Comparison of ENCODE assay signal across 34 mouse cellular contexts in the genomic region with DNA sequence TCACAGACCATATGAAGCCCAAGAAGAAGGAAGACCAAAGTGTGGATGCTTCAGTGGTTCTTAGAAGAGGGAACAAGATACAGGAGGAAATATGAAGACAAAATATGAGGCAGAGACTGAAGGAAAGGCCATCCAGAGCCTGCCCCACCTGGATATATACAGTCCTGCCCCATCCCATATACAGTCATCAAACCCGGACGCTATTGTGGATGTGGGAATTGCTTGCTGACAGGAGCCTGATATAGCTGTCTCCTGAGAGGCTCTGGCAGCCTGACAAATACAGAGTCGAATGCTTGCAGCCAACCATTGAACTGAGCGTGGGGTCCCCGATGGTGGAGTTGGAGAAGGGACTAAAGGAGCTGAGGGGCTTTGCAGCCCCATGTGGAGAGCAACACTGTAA.
"Had no signal": no experiment of that assay in that cellular context is flagged by ENCODE, and none has a peak within 500 bp of the region (broad histone marks: within the 10 kb centered on the region; RNA-seq: fewer than 3 reads in every experiment).

No protein-coding gene starts in this region.

- ATAC-seq: hindbrain, embryonic 16.5 days; hindbrain, postnatal 0 days; inflammation-experienced regulatory T-cells, adult 6 months; intestine, embryonic 15.5 days; intestine, embryonic 16.5 days; intestine, postnatal 0 days had no signal

- H3K9ac ChIP-seq: heart, embryonic 12.5 days; heart, embryonic 13.5 days; hindbrain, embryonic 12.5 days; hindbrain, embryonic 13.5 days; hindbrain, embryonic 14.5 days; hindbrain, embryonic 15.5 days; intestine, embryonic 15.5 days; kidney, embryonic 15.5 days had no signal

- H3K4me3 ChIP-seq: heart, embryonic 10.5 days; heart, embryonic 12.5 days; heart, embryonic 13.5 days; hindbrain, embryonic 10.5 days; hindbrain, embryonic 12.5 days; hindbrain, embryonic 13.5 days; hindbrain, embryonic 15.5 days; intestine, embryonic 15.5 days; kidney, embryonic 15.5 days; layer of hippocampus, adult 2 months; left cerebral cortex, adult 2 months had no signal

- H3K9me3 ChIP-seq: heart, embryonic 10.5 days; heart, embryonic 12.5 days; heart, embryonic 13.5 days; hindbrain, embryonic 10.5 days; hindbrain, embryonic 12.5 days; hindbrain, embryonic 13.5 days; hindbrain, embryonic 15.5 days; intestine, embryonic 15.5 days; kidney, embryonic 15.5 days had no signal

- H3K4me2 ChIP-seq: heart, embryonic 11.5 days; heart, embryonic 12.5 days; heart, embryonic 13.5 days; hindbrain, embryonic 12.5 days; hindbrain, embryonic 13.5 days; hindbrain, embryonic 14.5 days; hindbrain, embryonic 15.5 days; intestine, embryonic 15.5 days; kidney, embryonic 15.5 days had no signal

- H3K27ac ChIP-seq: heart, embryonic 10.5 days; heart, embryonic 13.5 days; hindbrain, embryonic 10.5 days; hindbrain, embryonic 12.5 days; hindbrain, embryonic 13.5 days; hindbrain, embryonic 14.5 days; hindbrain, embryonic 15.5 days; hindbrain, postnatal 0 days; intestine, embryonic 15.5 days; kidney, embryonic 15.5 days; kidney, postnatal 0 days; layer of hippocampus, adult 2 months; left cerebral cortex, adult 2 months had no signal

- H3K27me3 ChIP-seq: heart, embryonic 12.5 days; heart, embryonic 13.5 days; hindbrain, embryonic 12.5 days; hindbrain, embryonic 13.5 days; hindbrain, embryonic 15.5 days; intestine, embryonic 15.5 days; kidney, embryonic 15.5 days had no signal

- H3K4me1 ChIP-seq: hindbrain, embryonic 10.5 days; hindbrain, embryonic 15.5 days; intestine, embryonic 15.5 days; kidney, embryonic 15.5 days had no signal

- DNase-seq: heart, postnatal 10 days; heart, postnatal 36 days; heart, postnatal 4 days; kidney, adult 11 months; kidney, adult 18-20 months; kidney, adult 2 months; kidney, adult 8-10 months; kidney, adult 9 months; kidney, postnatal 10 days; kidney, postnatal 14 days; kidney, postnatal 25 days; kidney, postnatal 36 days; kidney, postnatal 4 days; layer of hippocampus, adult 9-11 months; layer of hippocampus, postnatal 36 days had no signal

- H3K36me3 ChIP-seq: heart, embryonic 10.5 days; heart, embryonic 12.5 days; heart, embryonic 13.5 days; hindbrain, embryonic 10.5 days; hindbrain, embryonic 12.5 days; hindbrain, embryonic 13.5 days; hindbrain, embryonic 15.5 days; intestine, embryonic 15.5 days; kidney, embryonic 15.5 days had no signal
